Mouse (Mus musculus) layer of hippocampus, adult 9-11 months (tissue): ENCODE data around the gene Stra6l.
A peak's percentile ranks its signal among the peaks of the same experiment; 100 is the strongest.

ENCODE experiments used
- DNase-seq: peaks from one replicate; pipeline ENCODE4 v3.0.0; 2022

The Stra6l gene

GRCm38 (mm10) chr4:45846263-45846662, 2.2 kb upstream of the Stra6l start:
- no peak for DNase-seq

- DNase-seq = no peak
Measured at GRCm38 (mm10) chr4:45848825-45849156, 327 bp downstream of the Stra6l start.

- no peak for DNase-seq
Measured at GRCm38 (mm10) chr4:45849419-45849818, 955 bp downstream of the Stra6l start.

GRCm38 (mm10) chr4:45851640-45852051, 3.2 kb downstream of the Stra6l start:
- DNase-seq = peak; percentile 16

GRCm38 (mm10) chr4:45853496-45854246, 5.2 kb downstream of the Stra6l start:
- no peak for DNase-seq

- DNase-seq = peak; percentile 24
Measured at GRCm38 (mm10) chr4:45855803-45856424, 7.5 kb downstream of the Stra6l start.

GRCm38 (mm10) chr4:45861160-45861559, 12.7 kb downstream of the Stra6l start:
- DNase-seq = no peak

- no peak for DNase-seq
Measured at GRCm38 (mm10) chr4:45867416-45867815, 19.0 kb downstream of the Stra6l start.

- DNase-seq = no peak
Measured at GRCm38 (mm10) chr4:45869021-45869815, 20.8 kb downstream of the Stra6l start.

- no peak for DNase-seq
Measured at GRCm38 (mm10) chr4:45872147-45872546, 23.7 kb downstream of the Stra6l start.

- DNase-seq = peak; percentile 13
Measured at GRCm38 (mm10) chr4:45878929-45879328, 30.5 kb downstream of the Stra6l start.

GRCm38 (mm10) chr4:45882521-45882920, 34.1 kb downstream of the Stra6l start:
- no peak for DNase-seq

GRCm38 (mm10) chr4:45883250-45883649, 34.8 kb downstream of the Stra6l start:
- DNase-seq = no peak

- DNase-seq = no peak
Measured at GRCm38 (mm10) chr4:45889487-45889886, 41.0 kb downstream of the Stra6l start.

GRCm38 (mm10) chr4:45890066-45890761, 41.8 kb downstream of the Stra6l start, which contains the start of gene Ccdc180:
Ccdc180 (plus strand) TSS chr4:45890303.
- peak; percentile 82 for DNase-seq

GRCm38 (mm10) chr4:45896425-45897081, 48.1 kb downstream of the Stra6l start:
- DNase-seq = no peak

- no peak for DNase-seq
Measured at GRCm38 (mm10) chr4:45898413-45898812, 49.9 kb downstream of the Stra6l start.

GRCm38 (mm10) chr4:45909256-45909655, 60.8 kb downstream of the Stra6l start:
- peak; percentile 30 for DNase-seq

- DNase-seq = no peak
Measured at GRCm38 (mm10) chr4:45909924-45910323, 61.5 kb downstream of the Stra6l start.

- DNase-seq = no peak
Measured at GRCm38 (mm10) chr4:45911256-45911655, 62.8 kb downstream of the Stra6l start.

GRCm38 (mm10) chr4:45911876-45912275, 63.4 kb downstream of the Stra6l start:
- DNase-seq = no peak

- DNase-seq = no peak
Measured at GRCm38 (mm10) chr4:45917091-45917490, 68.6 kb downstream of the Stra6l start.
